Mouse (Mus musculus) neural tube, embryonic 14.5 days (tissue): ENCODE measurements around the gene Dync2h1. TPM values are rescaled to one million over a fixed set of nuclear protein-coding genes. Genes with fewer than 3 reads are reported as not detected.

ENCODE experiments used
- ATAC-seq: fragments of 200-750 bp; cut with Nextera tagmentation; 2 replicates; pipeline ENCODE4 v1.8.0; 2017; ENCODE audit warnings: low read depth, mild to moderate bottlenecking, moderate TSS enrichment, moderate library complexity
- H3K27ac ChIP-seq: fragments of 300-500 bp; sonication (generic); 2 replicates; pipeline ENCODE4 v1.5.1; 2014; ENCODE audit warnings: low read depth, mild to moderate bottlenecking, control low read depth, low read length, moderate library complexity, mixed read lengths
- H3K27me3 ChIP-seq: fragments of 300-500 bp; sonication (generic); 2 replicates; pipeline ENCODE4 v1.6.1; 2014; ENCODE audit warnings: low read length; ENCODE audit not compliant: control insufficient read depth, insufficient read depth
- H3K36me3 ChIP-seq: fragments of 300-500 bp; sonication (generic); 2 replicates; pipeline ENCODE4 v1.6.1; 2014; ENCODE audit warnings: low read length, mixed read lengths; ENCODE audit not compliant: control insufficient read depth, insufficient read depth
- H3K4me1 ChIP-seq: fragments of 300-500 bp; sonication (generic); 2 replicates; pipeline ENCODE4 v1.6.1; 2014; ENCODE audit warnings: low read length; ENCODE audit not compliant: control insufficient read depth, insufficient read depth
- H3K4me2 ChIP-seq: fragments of 300-500 bp; sonication (generic); 2 replicates; pipeline ENCODE4 v1.6.1; 2014; ENCODE audit warnings: mild to moderate bottlenecking, low read depth, low read length, control low read depth
- H3K4me3 ChIP-seq: fragments of 300-500 bp; sonication (generic); 2 replicates; pipeline ENCODE4 v1.5.1; 2014; ENCODE audit warnings: low read depth, low read length, control low read depth, mixed read lengths
- H3K9ac ChIP-seq: fragments of 300-500 bp; sonication (generic); replicated peaks from 2 replicates; pipeline ENCODE4 v1.6.1; 2014; ENCODE audit warnings: low read depth, mild to moderate bottlenecking, control low read depth, low read length, mixed read lengths
- H3K9me3 ChIP-seq: fragments of 300-500 bp; sonication (generic); 2 replicates; pipeline ENCODE4 v1.6.1; 2016; ENCODE audit warnings: low read length; ENCODE audit not compliant: control insufficient read depth
- WGBS: fragments of 180-500 bp; shearing (Covaris S2); extraction: QIAGEN DNeasy Blood & Tissue Kit; methylation state at CpG from one replicate; pipeline ENCODE4 v1.1.7; 2014; 5-methylcytosine and 5-hydroxymethylcytosine counted together
- polyA plus RNA-seq: library from polyadenylated mRNA; unstranded; fragments of >200 nt; fragmentation: Nextera tagmentation; extraction: Ambion mirVana; gene quantifications from 2 replicates; pipeline ENCODE4 v1.2.1, GENCODE M21; 2014

Dync2h1 gene
- polyA plus RNA-seq, 1 experiment from 2014 or later = 26.2 TPM

- 95% methylated on average over 6 of the region's 6 CpGs for WGBS
Measured at GRCm38 (mm10) chr9:7167339-7167998, 16.8 kb downstream of the Dync2h1 start.

GRCm38 (mm10) chr9:7160688-7161087, 23.6 kb downstream of the Dync2h1 start:
- Histone ChIP-seq H3K36me3 (peaks cover 19% of the 10 kb centered on the region; the same call in 1 of the 2 replicates), H3K4me2 (no peak overlapping the region), H3K27me3 (no peaks in the 10 kb centered on the region), H3K4me1 (no peaks in the 10 kb centered on the region), H3K27ac (no peak overlapping the region), H3K4me3 (no peak overlapping the region), H3K9ac (no peak overlapping the region), H3K9me3 (no peaks in the 10 kb centered on the region)
- ATAC-seq = no peak
- WGBS = 94% methylated on average over 5 of the region's 5 CpGs

More at GRCm38 (mm10) chr9:7167339-7167998, 16.8 kb downstream of the Dync2h1 start:
- Histone ChIP-seq H3K4me3 (no peak overlapping the region), H3K4me1 (no peaks in the 10 kb centered on the region), H3K9me3 (no peaks in the 10 kb centered on the region), H3K27ac (no peak overlapping the region), H3K27me3 (no peaks in the 10 kb centered on the region), H3K36me3 (peaks cover 5% of the 10 kb centered on the region; the same call in 1 of the 2 replicates), H3K9ac (no peak overlapping the region), H3K4me2 (no peak overlapping the region)
- ATAC-seq = no peak

- WGBS = 76% methylated on average over 3 of the region's 3 CpGs
- ATAC-seq = no peak
- Histone ChIP-seq H3K4me3 (no peak overlapping the region), H3K9me3 (no peaks in the 10 kb centered on the region), H3K4me1 (no peaks in the 10 kb centered on the region), H3K9ac (no peak overlapping the region), H3K27ac (no peak overlapping the region), H3K27me3 (no peaks in the 10 kb centered on the region), H3K36me3 (peaks cover 22% of the 10 kb centered on the region), H3K4me2 (no peak overlapping the region)
Measured at GRCm38 (mm10) chr9:7159718-7160117, 24.5 kb downstream of the Dync2h1 start.

GRCm38 (mm10) chr9:7158605-7159004, 25.6 kb downstream of the Dync2h1 start:
- no peak for ATAC-seq
- Histone ChIP-seq H3K4me3 (no peak overlapping the region), H3K36me3 (peaks cover 25% of the 10 kb centered on the region), H3K27ac (no peak overlapping the region), H3K9me3 (no peaks in the 10 kb centered on the region), H3K9ac (no peak overlapping the region), H3K4me1 (no peaks in the 10 kb centered on the region), H3K27me3 (no peaks in the 10 kb centered on the region), H3K4me2 (no peak overlapping the region)
- WGBS = 94% methylated on average over 7 of the region's 7 CpGs

GRCm38 (mm10) chr9:7154391-7154790, 29.9 kb downstream of the Dync2h1 start:
- no peaks in the 10 kb centered on the region for H3K4me1 ChIP-seq
- no peak overlapping the region for H3K27ac ChIP-seq
- H3K9me3 ChIP-seq = no peaks in the 10 kb centered on the region
- ATAC-seq = no peak
- no peaks in the 10 kb centered on the region for H3K27me3 ChIP-seq
- 95% methylated on average over 2 of the region's 2 CpGs for WGBS
- H3K4me2 ChIP-seq = no peak overlapping the region
- peaks cover 18% of the 10 kb centered on the region for H3K36me3 ChIP-seq
- no peak overlapping the region for H3K9ac ChIP-seq
- H3K4me3 ChIP-seq = no peak overlapping the region

GRCm38 (mm10) chr9:7122863-7123262, 61.4 kb downstream of the Dync2h1 start:
- H3K4me1 ChIP-seq = no peaks in the 10 kb centered on the region
- no peak overlapping the region for H3K9ac ChIP-seq
- WGBS = 95% methylated on average over 2 of the region's 2 CpGs
- H3K27me3 ChIP-seq = no peaks in the 10 kb centered on the region
- H3K36me3 ChIP-seq = peaks cover 9% of the 10 kb centered on the region
- no peaks in the 10 kb centered on the region for H3K9me3 ChIP-seq
- no peak overlapping the region for H3K4me3 ChIP-seq
- no peak overlapping the region for H3K27ac ChIP-seq
- no peak overlapping the region for H3K4me2 ChIP-seq
- ATAC-seq = no peak

- no peak for ATAC-seq
- H3K4me3 ChIP-seq = no peak overlapping the region
- H3K9me3 ChIP-seq = no peaks in the 10 kb centered on the region
- peaks cover 2% of the 10 kb centered on the region; the same call in 1 of the 2 replicates for H3K36me3 ChIP-seq
- H3K27me3 ChIP-seq = no peaks in the 10 kb centered on the region
- H3K4me1 ChIP-seq = no peaks in the 10 kb centered on the region
- no peak overlapping the region for H3K4me2 ChIP-seq
- H3K9ac ChIP-seq = no peak overlapping the region
- WGBS = 69% methylated on average over 1 of the region's 1 CpGs
- H3K27ac ChIP-seq = no peak overlapping the region
Measured at GRCm38 (mm10) chr9:7110166-7110565, 74.1 kb downstream of the Dync2h1 start.

GRCm38 (mm10) chr9:7101361-7101760, 82.9 kb downstream of the Dync2h1 start:
- H3K4me1 ChIP-seq = no peaks in the 10 kb centered on the region
- ATAC-seq = no peak
- no peak overlapping the region for H3K27ac ChIP-seq
- H3K4me2 ChIP-seq = no peak overlapping the region
- H3K27me3 ChIP-seq = no peaks in the 10 kb centered on the region
- no peak overlapping the region for H3K9ac ChIP-seq
- H3K36me3 ChIP-seq = 0 out of 2 replicates have a peak, but pooled peaks cover 6% of the 10 kb centered on the region
- H3K9me3 ChIP-seq = no peaks in the 10 kb centered on the region
- H3K4me3 ChIP-seq = no peak overlapping the region

GRCm38 (mm10) chr9:7074625-7075024, 109.6 kb downstream of the Dync2h1 start:
- H3K4me3 ChIP-seq = no peak overlapping the region
- H3K4me2 ChIP-seq = no peak overlapping the region
- no peaks in the 10 kb centered on the region for H3K9me3 ChIP-seq
- no peaks in the 10 kb centered on the region for H3K4me1 ChIP-seq
- WGBS = 97% methylated on average over 2 of the region's 2 CpGs
- H3K27ac ChIP-seq = no peak overlapping the region
- peaks cover 11% of the 10 kb centered on the region; the same call in 1 of the 2 replicates for H3K36me3 ChIP-seq
- no peaks in the 10 kb centered on the region for H3K27me3 ChIP-seq
- no peak overlapping the region for H3K9ac ChIP-seq
- ATAC-seq = no peak
